Comparison of ENCODE assay signal across 10 mouse cellular contexts in the genomic region with DNA sequence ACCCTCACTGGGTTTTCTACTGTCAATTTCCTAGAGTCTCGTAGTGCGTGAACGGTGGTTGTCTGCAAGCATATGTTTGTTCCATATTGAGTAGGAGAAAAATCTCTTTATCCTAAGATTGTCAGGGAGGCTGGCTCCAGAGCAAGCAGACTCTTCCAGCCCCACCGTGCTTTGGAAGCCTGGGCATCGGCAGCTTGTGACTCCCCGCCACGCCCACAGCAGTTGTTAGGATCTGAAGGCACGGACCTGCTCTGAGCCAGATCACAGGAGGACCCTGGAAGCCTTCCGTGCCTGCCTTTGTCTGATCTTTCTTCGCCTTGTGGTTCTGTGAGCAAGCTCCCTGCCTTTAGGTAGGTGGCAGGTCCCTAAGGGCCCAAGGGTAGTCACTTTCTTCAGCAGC. TPM values are rescaled to one million over a fixed set of nuclear protein-coding genes. Genes with fewer than 3 reads are reported as not detected.
DNase-seq lines count a peak whose midpoint lies in the region; ATAC-seq lines count a peak whose summit lies in the region.
"Had no signal": no experiment of that assay in that cellular context is flagged by ENCODE, and none has a peak within 500 bp of the region (broad histone marks: within the 10 kb centered on the region; RNA-seq: fewer than 3 reads in every experiment).

No protein-coding gene starts in this region.

- no peak overlapping the region for H3K4me3 ChIP-seq in embryonic facial prominence, embryonic 11.5 days (ENCODE audit: low read depth, low read length)
- H3K4me3 ChIP-seq: liver, embryonic 13.5 days had no signal

- 50% methylated on average over 10 of the region's 10 CpGs for WGBS in embryonic facial prominence, embryonic 11.5 days

- DNase-seq in right cerebral cortex, adult 18-20 months, result peak; percentile 72
- no peak for DNase-seq in right cerebral cortex, postnatal 36 days (ENCODE audit: low spot score in 2 of 2)
- no peak for DNase-seq in embryonic facial prominence, embryonic 11.5 days (ENCODE audit: low spot score)
- DNase-seq in left cerebral cortex, postnatal 36 days (ENCODE audit: low spot score in 2 of 2), result peak; percentile 60 to 68
- DNase-seq in telencephalon, adult 2 months (ENCODE audit: low read depth, low spot score), result peak; percentile 49
- no peak for DNase-seq in kidney, postnatal 4 days
- no peak for DNase-seq in B cell, adult 2 months
- DNase-seq in thymus, postnatal 36 days, result no peak
- DNase-seq: kidney, postnatal 10 days; liver, embryonic 13.5 days had no signal

- intact Hi-C loops in left cerebral cortex, postnatal 36 days (cut with DNase I), result loop anchor here (5.0 kb wide), 1 partner anchor 49 kb away; no protein-coding TSS in a partner anchor

- H3K27ac ChIP-seq in embryonic facial prominence, embryonic 11.5 days (replicated peaks; ENCODE audit: low read depth, low read length), result no peak overlapping the region
- H3K27ac ChIP-seq: liver, embryonic 13.5 days had no signal

- no peak for ATAC-seq in embryonic facial prominence, embryonic 11.5 days (replicated peaks; ENCODE audit: insufficient number of reproducible peaks, low FRiP score, low TSS enrichment, low read depth)

- H3K4me1 ChIP-seq in embryonic facial prominence, embryonic 11.5 days (ENCODE audit: control insufficient read depth, insufficient read depth, low read length), result 0 out of 2 replicates have a peak, but pooled peaks cover 2% of the 10 kb centered on the region

- H3K9me3 ChIP-seq in embryonic facial prominence, embryonic 11.5 days (replicated peaks; ENCODE audit: control insufficient read depth, low read length), result no peaks in the 10 kb centered on the region
- H3K9me3 ChIP-seq: liver, embryonic 13.5 days had no signal

- 0 out of 2 replicates have a peak overlapping the region, but pooled peaks have one; percentile 25 for H3K9ac ChIP-seq in embryonic facial prominence, embryonic 11.5 days (replicated peaks; ENCODE audit: low read length)
- H3K9ac ChIP-seq: liver, embryonic 13.5 days had no signal

- H3K36me3 ChIP-seq in embryonic facial prominence, embryonic 11.5 days (replicated peaks; ENCODE audit: control insufficient read depth, insufficient read depth, low read depth, low read length), result no peaks in the 10 kb centered on the region
- H3K36me3 ChIP-seq: liver, embryonic 13.5 days had no signal

- no peaks in the 10 kb centered on the region for H3K27me3 ChIP-seq in embryonic facial prominence, embryonic 11.5 days (ENCODE audit: control insufficient read depth, insufficient read depth, low read length)

- no peak overlapping the region for H3K4me2 ChIP-seq in embryonic facial prominence, embryonic 11.5 days (ENCODE audit: low read depth, low read length)
- H3K4me2 ChIP-seq: liver, embryonic 13.5 days had no signal

RNA-seq across cellular contexts. Expression of gene Ank, which starts 21.6 kb away (rescaled TPM):
- 8.1 and 8.5 TPM in 2 replicates for polyA plus RNA-seq in embryonic facial prominence, embryonic 11.5 days (2014; fragmentation: Nextera tagmentation; extraction: Ambion mirVana)
- 100 to 1,000 TPM; 173 to 186 TPM for total RNA-seq in left cerebral cortex, postnatal 36 days (2021)

Comparison
In these comparisons a context has a peak if more than half of its experiments do, and no peak if none do; other contexts are left out.
1. DNase-seq: peak in right cerebral cortex, adult 18-20 months (single experiment), left cerebral cortex, postnatal 36 days (2 of 2) and telencephalon, adult 2 months (single experiment); none in right cerebral cortex, postnatal 36 days (0 of 2), embryonic facial prominence, embryonic 11.5 days (single experiment), kidney, postnatal 4 days (0 of 2), B cell, adult 2 months (0 of 2) and thymus, postnatal 36 days (0 of 2).